Mouse (Mus musculus): ENCODE measurements around the gene Atp6ap1l.

- TF ChIP-seq CTCF (IDR thresholded peaks at IDR 0.05 in 2 of 3, conservative IDR thresholded peaks at IDR 0.05 in 1 of 3; ENCODE audit: control insufficient read depth in 1 of 3, insufficient read depth in 1 of 3, low read depth in 2 of 3, low read length in 3 of 3, poor library complexity in 1 of 3, severe bottlenecking in 1 of 3) (no peak), POLR2A (IDR thresholded peaks at IDR 0.05; ENCODE audit: control insufficient read depth in 1 of 2, insufficient read depth in 1 of 2, low read depth in 1 of 2, low read length in 2 of 2, poor library complexity in 1 of 2) (no peak), ELF1 (IDR thresholded peaks at IDR 0.05; ENCODE audit: low read depth, low read length) (no peak), BHLHE40 (IDR thresholded peaks at IDR 0.05; ENCODE audit: borderline replicate concordance, low read depth, low read length) (no peak), MEF2A (IDR thresholded peaks at IDR 0.05; ENCODE audit: extremely low read depth, insufficient replicate concordance, low read depth, low read length, poor library complexity, severe bottlenecking) (no peak), MAFK (IDR thresholded peaks at IDR 0.05; ENCODE audit: borderline replicate concordance, low read depth, low read length) (no peak), UBTF (IDR thresholded peaks at IDR 0.05; ENCODE audit: borderline replicate concordance, insufficient read depth, low read depth, low read length) (no peak), CHD2 (IDR thresholded peaks at IDR 0.05; ENCODE audit: low read length) (no peak), TAL1 (IDR thresholded peaks at IDR 0.05; ENCODE audit: low read length) (no peak), USF1 (IDR thresholded peaks at IDR 0.05; ENCODE audit: low read depth, low read length) (no peak)
Measured at GRCm38 (mm10) chr13:90843412-90843811, 61.7 kb downstream of the Atp6ap1l start.

Data from MEL (cell line).